Mouse (Mus musculus) right cerebral cortex, postnatal 25 days (tissue): ENCODE results near the gene Mettl23.
"Not testable (repeated sequence)": the region's sequence is repeated elsewhere in the genome, so short reads cannot be mapped to it uniquely, and the experiment has no call there.

Experiments used
- DNase-seq: peaks from one replicate; pipeline ENCODE4 v3.0.0; 2022

The Mettl23 gene

DNA sequence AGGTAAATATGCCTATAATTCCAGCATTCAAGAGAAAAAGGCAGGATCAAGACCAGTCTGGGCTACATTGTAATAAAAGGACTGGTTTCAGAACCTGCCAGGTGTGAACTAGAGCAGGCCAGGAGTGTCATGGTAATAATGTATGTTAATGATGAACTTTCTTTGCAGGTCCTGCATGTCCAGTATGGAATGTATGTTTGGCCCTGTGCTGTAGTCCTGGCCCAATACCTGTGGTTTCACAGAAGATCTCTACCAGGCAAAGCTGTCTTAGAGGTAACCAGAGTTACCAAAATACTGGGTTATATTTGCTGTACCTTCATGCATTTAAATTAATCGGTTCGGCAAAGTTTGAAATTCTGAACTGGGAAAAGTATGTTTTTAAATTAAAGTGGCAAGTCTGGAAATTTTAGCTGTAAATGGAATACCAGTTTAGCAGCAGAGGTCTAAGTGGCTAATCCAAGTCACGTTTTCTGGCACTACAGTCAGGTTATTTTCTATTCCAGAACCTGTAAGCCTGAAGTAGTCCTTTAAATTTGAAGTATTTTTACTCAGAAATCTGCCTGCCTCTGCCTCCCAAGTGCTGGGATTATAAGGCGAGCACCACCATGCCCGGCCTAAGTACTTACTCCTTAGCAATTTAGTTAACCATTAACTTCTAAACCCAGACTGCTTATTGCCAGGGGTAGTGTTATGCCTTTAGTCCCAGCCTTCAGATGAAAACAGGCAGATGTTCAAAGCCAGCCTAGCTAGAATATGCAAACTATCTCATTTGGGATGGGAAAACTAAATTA lies 5.2 kb downstream of the Mettl23 start:
- DNase-seq, result no peak

DNA sequence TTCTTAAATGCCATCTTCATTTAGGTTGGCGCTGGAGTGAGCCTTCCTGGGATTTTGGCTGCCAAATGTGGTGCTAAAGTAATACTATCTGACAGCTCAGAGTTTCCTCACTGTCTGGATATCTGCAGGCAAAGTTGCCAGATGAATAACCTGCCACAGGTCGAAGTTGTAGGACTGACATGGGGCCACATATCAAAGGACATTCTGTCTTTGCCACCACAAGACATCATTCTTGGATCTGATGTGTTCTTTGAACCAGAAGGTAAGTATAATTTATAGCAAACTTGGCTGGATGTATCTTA lies 5.8 kb downstream of the Mettl23 start:
- DNase-seq, result not testable (repeated sequence)

DNA sequence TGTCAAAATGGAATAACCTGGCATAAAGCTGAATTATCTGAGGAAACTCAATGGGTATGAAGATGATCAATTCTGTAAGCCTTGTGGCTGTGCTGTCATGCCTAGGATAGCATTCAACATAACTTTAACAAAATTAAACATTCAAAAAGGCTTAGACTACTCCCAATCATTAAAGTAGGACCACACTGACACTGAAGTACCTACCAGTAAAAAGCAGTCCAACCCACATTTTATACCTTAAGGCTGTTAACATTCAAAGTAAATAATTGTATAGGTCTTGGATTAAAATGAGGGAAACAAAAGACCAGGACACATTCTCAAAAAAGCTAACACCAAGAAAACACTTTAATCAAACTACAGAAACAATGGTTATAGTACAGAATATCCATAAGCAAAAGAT lies 6.5 kb downstream of the Mettl23 start:
- DNase-seq, result no peak

DNA sequence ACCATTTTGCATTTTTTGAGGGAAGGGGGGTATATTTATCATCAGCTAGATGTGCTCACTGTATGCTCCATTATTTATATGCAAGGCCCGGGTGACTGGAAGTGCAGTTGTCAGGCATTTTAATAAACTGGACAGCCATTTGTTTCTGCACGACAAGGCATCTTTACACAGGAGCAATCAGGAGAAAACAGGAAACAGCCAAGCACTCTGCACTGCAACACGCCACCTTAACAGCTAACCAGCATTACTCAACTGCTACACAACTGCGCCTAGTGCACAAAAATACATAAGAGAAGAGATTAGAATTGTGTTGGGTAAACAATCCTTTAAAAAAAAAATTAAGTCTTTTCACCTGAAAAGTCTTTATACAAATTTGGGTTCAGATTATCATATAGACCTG lies 7.0 kb downstream of the Mettl23 start:
- DNase-seq, result no peak

DNA sequence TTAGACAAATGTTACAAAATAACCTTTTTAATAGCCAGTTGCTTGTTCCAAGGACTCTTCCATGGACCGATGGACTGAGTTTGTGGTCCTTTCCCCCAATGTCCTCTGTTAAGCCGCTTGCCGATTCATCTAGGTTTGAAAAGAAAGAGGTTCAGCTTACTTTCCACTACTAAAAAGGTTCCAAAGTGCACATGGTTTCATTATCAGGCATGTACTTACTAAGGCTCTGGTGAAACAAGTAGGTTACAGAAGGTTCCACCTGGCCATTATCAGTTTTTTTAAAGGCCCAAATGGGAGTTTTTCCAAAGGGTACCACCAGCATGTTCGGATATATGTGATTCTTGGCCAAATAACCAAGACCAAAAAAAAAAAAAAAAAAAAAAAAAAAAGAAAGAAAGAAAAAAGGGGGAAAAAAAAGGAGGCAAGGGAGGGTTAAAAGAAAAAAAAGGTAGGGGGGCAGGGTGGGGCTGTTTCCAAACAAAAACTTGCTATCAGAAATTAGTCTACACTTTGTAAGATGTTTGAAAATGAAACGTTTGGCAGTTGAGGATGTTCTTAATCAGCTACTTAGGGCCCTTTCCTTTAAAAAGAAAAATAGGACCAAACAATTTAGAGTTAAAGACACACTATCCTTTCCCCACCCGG lies 7.9 kb downstream of the Mettl23 start:
- no peak for DNase-seq

DNA sequence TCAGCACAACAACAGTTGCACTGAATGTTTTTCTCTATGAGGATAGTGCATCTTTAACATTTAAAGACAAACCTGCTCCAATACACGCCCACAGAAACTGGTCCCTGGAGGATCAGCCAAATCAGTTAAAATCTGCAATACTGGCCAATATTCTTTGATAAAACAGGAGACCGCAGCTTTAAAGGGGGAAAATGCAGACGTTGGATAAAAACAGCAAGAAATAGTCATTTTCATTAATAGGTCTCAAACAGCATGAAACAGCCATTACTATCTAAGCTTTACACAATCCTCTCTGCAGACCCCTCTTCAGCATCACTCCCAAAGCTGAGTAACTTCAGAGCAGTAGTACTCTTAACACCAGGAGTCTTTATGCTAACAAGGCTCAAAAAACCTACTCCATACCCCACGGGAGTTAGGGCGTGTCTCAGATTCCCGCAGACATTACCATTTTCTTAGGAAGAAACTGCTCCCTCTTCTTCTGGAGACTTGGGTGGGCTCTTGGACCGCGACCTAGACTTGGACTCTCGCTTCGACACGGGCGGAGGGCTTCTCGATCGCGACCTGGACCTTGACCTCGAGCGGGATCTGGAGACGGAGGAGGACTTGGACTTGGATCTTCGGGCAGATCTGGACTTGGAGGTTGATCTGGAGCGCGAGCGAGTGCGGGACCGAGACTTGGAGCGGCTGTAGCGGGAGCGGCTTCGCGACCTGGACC lies 8.7 kb downstream of the Mettl23 start:
- no peak for DNase-seq

DNA sequence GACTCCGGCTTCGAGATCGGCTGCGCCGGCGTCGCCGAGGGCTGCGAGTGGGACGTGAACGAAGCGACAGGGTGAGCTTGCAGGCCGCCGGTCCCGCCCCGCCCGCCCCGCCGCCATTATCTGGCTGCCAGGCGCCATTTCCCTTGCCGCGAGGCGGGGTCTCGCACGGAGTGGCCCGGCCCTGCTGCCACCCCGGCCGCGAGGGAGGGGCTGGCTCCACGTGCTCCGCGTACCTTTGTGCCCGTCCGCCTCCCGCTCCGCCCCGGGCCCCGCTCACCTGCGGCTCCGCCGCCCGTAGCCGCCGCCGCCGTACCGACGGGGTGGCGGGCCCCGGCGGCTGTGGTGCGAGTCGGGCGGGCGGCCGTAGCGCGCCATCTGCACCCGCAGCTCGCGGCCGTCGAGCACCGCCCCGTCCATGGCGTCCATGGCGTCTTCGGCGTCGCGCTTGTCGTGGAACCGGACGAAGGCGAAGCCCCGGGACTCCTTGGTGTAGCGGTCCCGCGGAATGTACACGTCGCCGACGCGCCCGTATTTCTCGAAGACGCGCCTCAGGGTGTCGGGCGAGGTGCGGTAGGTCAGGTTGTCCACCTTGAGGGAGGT lies 9.3 kb downstream of the Mettl23 start, which contains the start of gene Mfsd11:
Mfsd11 (plus strand) TSS at position 150 of the 600 bp plus-strand sequence.
- DNase-seq, result peak; percentile 84

DNA sequence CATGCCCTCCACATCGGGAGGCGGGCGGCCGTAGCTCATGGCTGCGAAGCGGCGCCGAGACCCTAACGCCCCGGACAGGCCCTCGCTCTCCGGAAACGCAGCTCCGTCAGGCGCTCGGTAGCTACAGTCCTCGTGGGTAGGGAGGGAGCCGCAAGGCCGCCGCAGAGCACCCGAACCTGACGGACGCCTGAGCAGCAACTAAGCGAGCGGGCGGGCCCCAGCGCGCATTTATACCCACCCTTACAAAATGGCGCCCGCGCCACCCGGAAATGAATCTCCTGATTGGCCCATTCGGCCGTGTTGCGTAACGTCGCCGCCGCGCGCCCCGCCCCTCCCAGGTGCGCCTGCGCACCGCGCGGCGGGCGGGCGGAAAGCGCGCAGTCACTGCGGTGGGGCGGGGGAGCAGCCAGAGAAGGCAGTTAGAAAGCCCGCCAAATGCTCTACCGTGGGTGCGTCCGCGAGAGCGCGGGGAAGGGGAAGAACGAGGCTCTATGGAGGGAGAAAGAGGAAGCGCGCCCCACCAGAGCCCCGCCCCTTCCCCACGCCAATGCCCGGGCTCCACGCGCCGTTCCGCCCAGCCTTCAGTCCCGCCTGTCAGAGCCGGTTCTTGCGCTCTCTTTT lies 9.9 kb downstream of the Mettl23 start, which contains the start of gene Srsf2:
Srsf2 (minus strand) TSS at position 204 of the 621 bp plus-strand sequence.
- DNase-seq, result peak; percentile 98

DNA sequence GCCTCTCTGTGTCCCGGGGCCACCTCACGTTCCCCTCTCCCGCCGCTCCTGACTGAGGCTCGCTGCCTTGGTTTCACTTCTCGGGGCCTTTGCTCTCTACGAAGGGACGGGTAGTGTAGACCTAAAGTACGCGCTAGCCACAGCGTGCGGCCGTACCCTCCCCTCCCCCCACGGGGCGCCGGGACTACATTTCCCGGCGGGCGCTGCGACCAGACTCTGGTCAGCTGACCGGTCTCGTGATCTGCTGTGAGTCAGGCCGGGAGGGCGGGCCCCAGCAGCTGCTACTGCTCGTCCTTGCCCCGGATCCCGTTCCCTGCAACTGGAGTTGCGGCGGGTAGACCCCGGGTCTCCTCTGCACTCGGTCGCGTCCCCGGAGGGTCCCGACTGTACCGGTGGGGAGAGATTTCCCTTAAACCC lies 10.4 kb downstream of the Mettl23 start:
- peak; percentile 97 for DNase-seq

DNA sequence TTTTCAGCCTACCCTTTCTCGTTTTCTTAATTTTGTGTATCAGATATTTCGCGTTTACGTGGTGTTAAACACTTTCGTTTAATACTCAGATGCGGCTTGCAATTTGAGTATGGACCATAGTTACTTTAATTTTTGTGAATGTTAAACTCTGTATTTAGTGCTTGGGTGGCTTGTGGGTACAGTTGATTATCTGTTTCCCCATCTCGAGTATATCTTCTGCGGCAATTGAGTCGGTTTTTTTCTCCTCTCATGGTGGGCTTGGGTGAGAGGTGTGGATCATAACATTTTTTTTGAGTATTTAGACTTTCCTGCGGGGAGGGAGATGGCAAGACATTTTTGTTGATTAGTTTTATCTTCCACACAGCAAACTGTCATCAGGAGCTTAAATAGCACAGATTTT lies 11.2 kb downstream of the Mettl23 start:
- no peak for DNase-seq

DNA sequence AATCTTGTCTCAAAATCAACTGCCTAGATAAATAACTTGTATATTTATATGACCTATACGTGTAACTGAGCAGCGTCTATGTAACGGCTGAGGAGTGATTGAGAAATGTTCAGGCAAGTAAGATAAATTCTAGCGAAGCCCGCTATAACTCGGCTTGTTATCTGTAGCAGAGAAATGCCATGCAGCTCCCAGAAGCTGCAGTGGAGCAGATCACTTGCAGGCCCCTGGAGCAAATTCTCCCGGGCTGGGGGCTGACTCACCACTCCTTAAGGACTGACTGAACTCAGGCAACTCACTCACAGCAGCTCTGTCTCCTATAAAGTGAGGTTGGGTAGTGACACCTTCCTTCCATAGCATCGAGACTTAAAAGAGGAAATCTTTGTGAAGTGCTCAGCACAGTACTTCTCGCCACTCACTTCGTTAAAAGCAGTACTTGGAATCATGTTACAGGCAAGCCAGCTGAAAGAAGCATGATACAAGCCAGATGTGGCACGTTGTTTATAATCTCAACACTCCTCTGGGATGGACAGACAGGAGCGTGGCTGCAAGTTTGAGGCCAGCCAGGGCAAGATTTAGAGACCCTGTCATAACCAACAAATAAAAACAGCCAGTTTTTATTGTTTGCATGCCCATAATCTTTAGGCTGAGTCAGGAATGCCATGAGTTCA lies 14.2 kb downstream of the Mettl23 start:
- no peak for DNase-seq

DNA sequence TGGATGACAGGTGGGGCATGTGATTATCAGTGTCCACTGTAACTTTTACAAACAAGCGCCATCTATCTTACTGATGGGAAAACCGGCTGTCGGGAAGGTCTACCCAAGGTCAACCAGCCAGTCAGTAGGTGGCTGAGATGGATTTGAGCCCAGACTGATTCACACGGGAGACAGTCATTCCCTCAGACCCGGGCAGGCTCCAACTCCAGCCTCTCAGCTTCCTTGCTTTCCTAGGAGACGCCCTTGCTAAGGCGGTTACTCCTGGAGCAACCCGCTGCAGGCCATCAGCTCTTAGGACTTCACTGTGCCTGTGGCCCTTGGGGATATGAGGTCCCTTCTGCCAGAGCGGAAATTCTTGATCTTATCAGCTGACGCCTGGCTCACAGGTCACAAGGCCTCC lies 21.4 kb downstream of the Mettl23 start:
- no peak for DNase-seq

DNA sequence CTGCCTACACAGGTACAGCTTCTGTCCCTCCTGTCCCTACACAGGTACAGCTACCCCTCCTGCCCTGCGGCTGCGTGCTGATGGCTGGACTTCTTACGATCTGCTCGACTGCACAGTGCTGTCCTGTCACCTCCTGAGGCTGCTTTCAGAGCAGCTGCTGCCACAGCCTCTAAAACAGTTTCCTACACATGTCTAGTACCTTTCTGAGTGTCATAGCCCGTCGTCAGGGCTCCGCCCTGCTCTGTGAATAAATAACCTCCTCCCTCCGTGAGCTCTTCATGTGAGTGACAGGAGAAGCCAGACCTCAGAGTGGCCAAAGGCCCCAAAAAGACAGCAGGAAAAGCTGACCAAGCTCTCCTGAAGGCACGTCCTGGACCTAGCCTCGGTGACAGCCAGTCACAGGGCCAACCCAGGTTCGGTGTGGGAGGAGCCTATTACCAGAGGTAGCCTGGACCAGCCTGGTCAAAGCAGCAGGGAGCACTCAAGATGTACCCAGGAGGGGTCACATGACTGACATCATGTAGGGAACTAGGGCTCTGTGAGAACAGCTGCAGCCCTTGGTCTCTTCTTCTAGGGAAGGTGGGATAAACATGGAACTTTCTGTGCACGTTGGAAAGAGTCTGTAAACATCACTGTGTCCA lies 23.0 kb downstream of the Mettl23 start:
- DNase-seq, result no peak

DNA sequence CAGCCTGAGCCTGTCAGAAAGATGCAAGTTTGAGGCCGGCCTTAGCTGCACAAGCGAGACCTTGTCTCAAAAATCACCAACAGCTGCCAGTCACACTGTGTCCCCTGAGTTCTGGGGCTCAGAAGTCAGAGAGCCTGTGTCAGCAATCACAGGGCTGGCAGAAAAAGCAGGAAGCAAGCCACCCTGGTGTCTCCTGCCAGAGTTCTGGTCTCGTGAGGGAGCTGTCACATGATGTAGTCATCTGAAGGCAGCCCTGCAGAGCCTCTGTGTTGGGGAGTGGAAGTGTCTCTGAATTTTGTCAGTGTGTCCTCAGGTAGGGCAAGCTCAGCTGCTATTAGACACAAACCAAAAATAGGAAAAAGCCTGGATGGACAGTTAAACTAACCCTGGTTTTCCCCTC lies 25.1 kb downstream of the Mettl23 start:
- DNase-seq, result peak; percentile 18

DNA sequence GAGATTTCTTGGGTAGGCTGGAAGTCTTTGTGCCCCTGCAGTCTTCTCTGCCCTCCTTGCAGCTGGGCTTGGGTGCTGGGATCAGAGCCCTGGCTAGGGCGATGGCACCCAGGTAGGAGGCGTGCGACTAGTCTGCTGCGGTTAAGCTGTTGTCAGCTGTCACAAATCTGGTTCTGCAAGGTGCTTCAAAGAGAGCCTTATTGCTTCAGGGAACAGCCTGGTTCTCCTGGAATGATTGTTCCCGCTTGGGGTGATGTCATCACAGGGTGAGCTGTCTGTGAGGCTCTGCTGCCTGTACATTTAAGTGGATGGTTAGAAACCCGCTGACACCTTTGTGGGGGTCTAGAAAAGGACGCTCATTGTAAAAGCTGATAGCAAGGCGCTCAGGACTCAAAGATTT lies 26.1 kb downstream of the Mettl23 start:
- DNase-seq, result no peak

DNA sequence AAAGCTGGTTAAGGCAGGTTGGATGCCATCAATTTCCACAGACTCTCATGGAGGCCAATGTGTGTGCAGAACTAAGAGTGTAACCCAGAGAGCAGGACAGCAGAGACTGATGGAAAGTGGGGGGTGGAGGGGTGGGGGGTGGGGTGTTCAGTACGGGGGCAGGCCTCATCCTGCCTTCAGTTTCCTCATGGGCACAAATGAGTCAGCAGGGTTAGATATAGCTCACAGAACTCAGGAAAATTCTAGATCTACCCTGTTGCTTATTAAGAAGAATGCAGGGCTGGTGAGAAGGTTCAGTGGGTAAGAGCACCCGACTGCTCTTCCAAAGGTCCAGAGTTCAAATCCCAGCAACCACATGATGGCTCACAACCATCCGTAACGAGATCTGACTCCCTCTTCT lies 26.6 kb downstream of the Mettl23 start:
- DNase-seq, result no peak

DNA sequence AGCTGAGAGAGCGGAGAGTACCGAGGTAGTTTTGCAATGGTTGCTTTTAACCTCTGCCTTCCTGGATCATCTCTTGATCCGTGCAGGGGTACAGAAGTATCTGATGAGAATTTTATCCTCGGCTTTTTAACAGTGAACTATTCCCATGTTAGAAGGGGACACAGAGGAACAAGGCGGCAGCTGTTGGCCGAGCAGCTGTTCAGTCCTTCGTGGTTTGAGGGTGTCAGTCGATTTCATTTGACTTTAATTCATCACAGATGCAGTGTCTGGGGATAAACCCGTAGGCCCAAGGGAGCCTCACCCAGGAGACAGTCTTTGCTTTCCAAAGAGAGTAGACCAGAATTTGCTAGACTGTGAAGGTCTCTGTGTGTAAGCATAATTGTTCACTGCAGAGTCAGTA lies 28.5 kb downstream of the Mettl23 start:
- DNase-seq, result no peak

DNA sequence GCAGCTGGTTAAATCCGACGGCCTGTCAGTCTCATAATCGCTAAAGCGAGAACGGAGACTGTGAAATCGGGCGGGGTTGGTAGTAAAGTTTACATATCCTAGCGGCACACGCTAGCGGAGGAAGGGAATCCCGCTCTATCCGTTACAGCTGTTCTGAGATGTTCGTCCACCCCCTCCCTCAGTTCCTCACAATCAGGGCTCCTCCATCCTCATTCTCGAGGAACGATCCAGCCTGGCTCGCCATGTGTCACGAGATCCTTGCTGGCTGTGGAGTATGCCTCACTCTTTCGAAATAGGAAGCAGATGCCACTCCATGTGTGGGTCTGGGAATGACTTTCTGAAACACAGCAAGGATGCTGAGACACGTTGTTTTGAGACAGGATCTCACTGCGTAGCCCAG lies 30.9 kb downstream of the Mettl23 start:
- DNase-seq, result peak; percentile 37

DNA sequence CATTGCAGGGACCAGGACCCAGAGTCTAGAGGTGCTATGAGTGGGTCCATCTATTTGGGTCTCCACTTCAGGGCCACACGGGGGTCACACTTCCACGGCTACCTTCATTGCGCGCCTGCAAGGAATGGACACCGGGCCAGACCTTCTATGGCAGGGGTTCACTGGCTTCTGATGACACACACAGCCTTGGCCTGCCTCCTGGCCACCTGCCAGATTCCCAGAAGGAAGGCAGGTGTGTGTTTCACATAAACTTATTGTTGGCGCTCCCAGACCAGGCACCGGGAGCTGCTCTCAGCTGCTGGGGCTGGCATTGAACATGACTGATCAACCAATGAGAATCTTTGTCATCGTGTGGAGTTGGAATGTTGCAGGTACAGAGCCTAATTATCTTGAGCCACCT lies 35.4 kb downstream of the Mettl23 start:
- DNase-seq, result no peak

DNA sequence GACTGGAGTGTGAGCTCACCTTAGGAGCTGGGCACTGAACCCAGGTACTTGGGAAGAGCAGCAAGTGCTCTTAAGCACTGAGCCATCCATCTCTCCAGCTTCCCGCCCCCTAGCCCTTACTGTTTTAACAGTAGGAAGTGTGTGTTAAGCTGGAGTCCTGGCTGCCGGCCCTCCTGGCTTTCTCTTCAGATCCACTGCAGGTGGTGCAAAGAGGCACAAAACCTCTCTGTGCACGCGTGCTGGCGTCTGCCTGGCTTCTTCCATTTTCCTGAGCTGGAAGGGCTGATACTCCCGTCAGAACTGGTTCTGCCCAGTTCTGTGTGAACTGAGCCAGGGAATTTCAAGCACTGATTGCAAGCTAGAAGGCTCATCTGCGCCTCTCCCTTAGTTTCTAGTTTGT lies 37.8 kb downstream of the Mettl23 start:
- DNase-seq, result peak; percentile 45

DNA sequence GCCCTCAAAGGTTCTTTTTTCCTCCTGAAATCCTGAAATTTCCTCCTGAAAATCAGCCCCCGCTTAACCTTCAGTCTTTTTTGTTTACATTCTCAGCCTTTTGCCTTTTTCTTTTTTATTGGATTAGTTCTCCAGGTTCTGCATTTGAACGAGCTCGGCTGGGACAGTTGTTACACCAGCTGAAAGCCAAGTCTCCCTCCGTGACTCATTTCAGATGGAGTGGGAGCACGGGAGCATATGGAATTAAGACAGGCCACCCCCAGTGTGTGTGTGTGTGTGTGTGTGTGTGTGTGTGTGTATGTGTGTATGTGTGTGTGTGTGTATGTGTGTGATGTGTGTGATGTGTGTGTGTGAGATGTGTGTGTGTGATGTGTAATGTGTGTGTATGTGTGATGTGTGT lies 38.4 kb downstream of the Mettl23 start:
- peak; percentile 30 for DNase-seq

DNA sequence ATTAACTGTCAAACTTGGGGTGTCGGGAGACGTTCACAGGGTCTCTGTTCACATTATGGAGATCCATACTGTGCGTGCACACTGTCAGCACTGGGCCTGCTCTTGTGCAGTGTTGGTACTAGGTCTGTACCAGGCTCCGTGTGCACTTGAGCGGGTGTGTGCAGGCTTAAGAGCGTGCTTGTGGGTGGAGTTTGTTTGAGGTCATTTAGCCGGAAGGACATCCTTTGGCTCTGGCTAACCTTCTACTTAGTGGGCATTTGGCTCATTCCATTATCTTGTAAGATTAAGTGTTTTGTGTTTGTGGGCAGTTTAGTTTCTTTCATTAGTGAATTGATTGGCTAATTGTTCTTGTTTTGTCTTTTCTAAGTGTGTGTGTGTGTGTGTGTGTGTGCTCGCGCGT lies 39.4 kb downstream of the Mettl23 start:
- no peak for DNase-seq
